Mouse (Mus musculus) right cerebral cortex, postnatal 14 days (tissue): ENCODE data around the gene Lrrk1.
"Not testable (repeated sequence)": the region's sequence is repeated elsewhere in the genome, so short reads cannot be mapped to it uniquely, and the experiment has no call there.

ENCODE experiments used
- DNase-seq: peaks from one replicate; pipeline ENCODE4 v3.0.0; 2022

Lrrk1 gene

DNA sequence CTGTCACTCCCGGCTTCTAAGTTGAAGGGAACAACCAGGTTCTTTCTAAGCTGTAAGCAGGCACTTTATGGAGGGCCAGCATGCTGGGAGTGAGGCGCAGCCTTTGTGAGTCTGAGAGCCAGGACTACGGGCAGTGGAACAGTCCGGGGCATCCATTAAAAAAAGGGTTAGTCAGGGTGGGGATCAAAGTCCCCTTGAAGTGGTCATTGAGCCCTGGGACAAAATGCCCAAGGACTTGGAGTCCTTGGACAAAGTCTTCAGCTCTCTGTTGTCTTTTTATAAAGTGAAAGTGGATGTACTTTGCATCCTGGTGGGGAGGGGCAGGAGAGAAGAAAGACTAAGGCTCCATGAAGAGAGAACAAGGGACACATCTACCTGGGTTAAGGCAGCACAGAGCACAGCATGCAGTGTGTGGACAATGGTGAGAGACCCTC is 168.3 kb downstream of the Lrrk1 start:
- no peak for DNase-seq

DNA sequence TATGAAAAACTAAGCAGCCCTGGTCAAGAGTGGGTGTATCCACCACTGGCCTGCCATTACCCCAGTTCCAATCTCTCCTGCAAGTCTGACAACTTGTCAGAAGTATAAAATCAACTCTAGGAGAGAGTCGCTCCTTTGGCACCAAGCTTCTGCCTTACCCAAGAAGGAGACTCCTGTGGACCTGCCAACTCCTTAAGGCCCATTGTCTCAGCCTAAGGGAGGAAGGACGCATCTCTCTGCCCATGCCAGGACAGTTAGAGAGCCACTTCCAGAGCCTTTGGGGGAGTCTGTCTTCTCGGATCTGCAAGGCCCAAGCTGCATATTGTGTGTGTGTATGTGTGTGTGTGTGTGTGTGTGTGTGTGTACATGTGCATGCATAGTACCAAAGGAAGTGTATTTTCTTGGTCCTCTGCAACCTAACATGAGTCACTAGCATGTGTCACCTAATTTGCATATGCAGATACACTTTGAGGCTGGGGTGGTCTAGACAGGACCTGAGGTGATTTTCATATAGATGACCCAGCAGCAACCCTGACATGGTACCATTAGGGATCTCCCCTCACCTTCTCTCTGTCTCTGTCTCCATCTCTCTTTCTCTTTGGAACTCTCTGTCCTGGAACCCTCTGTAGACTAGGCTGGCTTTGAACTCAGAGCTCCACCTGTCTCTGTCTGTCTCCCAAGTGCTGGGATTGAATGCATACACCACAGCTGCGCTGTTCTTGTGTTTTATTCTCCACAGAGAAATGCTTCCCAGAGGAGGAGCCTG is 168.9 kb downstream of the Lrrk1 start:
- DNase-seq = no peak

GRCm38 (mm10) chr7:66218193-66219014 is 169.7 kb downstream of the Lrrk1 start:
- DNase-seq = no peak

DNA sequence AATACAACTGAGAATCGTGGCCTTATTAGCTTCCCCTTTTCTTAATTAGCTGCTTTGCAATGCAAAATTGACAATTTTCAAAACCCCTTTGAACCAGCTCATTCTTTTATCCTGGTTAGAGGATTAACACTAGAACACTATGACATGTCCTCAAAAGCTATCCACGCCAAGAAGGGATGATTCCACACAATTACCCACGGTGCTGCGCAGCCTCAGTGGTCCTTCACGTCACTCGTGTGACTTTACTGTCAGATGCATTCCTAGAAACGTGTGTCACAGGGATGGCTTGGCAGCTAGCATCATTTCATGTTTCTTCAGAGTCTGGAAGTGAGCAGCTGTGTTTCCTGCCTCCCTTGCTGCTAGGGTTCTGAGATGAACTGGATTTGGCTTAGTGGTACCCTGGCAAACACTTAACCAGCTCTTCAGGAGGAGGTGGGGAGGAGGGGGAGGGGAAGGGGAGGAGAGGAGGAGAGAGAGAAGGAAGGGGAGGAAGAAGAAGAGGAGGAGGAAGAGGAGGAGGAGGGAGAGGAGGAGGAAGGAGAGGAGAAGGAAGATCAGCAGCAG is 170.5 kb downstream of the Lrrk1 start:
- DNase-seq = no peak

GRCm38 (mm10) chr7:66217011-66217410 is 171.1 kb downstream of the Lrrk1 start:
- DNase-seq = no peak

GRCm38 (mm10) chr7:66215911-66216310 is 172.2 kb downstream of the Lrrk1 start:
- DNase-seq = no peak

- DNase-seq = no peak
These were observed 173.7 kb downstream of the Lrrk1 start for GRCm38 (mm10) chr7:66214477-66214876.

DNA sequence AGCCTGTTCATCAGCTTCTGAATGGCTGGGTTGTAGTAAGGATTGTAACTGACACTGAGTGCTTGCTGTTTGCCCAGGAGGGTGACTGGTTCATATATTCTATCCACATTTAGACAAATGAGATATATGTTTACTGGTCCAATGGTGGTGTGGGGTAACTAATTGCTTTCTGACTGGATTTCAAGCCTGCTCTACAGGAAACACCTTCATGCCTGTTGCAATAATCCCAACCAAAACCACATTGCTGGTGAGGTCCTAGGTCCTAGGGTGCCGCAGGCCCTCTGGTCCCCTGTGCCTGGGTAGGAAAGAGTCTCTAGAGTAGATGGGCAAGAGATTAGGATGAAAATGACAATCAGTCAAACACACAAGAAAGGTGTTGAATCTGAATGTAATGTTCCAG is 175.3 kb downstream of the Lrrk1 start:
- DNase-seq = no peak

DNA sequence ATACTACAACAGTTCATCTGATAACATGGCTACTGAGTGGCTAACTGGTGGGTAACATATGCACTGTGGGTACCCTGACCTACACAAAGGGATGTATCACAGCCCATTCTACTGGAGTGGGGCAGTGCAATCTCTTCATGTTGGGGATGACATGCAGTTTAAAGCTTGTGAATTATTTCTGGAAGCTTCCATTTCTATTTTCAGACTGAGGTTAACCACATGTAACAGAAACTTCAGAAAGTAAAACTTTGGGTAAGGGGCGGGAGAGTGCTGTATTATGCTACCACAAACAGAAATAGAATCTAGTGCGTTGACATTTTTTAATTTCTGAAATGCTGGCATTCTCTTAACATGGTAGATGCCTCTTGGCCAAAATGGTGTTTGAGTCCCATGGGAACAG is 178.2 kb downstream of the Lrrk1 start:
- no peak for DNase-seq

DNA sequence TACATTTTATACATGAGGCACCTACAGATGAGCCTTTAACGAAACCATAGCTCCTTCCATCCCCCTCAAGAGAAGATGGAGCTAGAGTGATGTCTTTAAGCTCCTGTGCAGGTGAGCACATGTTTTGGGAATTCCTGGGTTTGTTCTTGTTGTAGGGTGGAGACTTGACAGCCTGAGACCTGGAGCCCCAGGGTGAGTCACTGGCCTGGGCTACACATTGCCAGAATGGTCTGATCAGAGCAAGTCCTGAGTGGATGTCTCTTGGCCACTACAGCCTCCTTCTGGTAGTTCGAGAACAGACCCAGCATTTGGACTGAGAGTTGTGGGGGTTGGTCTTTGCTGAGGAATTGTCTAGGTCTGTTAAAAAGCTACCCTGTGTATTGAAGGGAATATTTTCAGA is 186.5 kb downstream of the Lrrk1 start:
- DNase-seq = no peak

- no peak for DNase-seq
These were observed 187.2 kb downstream of the Lrrk1 start for GRCm38 (mm10) chr7:66200791-66201450.

- DNase-seq = no peak
These were observed 187.8 kb downstream of the Lrrk1 start for GRCm38 (mm10) chr7:66200383-66200782.

DNA sequence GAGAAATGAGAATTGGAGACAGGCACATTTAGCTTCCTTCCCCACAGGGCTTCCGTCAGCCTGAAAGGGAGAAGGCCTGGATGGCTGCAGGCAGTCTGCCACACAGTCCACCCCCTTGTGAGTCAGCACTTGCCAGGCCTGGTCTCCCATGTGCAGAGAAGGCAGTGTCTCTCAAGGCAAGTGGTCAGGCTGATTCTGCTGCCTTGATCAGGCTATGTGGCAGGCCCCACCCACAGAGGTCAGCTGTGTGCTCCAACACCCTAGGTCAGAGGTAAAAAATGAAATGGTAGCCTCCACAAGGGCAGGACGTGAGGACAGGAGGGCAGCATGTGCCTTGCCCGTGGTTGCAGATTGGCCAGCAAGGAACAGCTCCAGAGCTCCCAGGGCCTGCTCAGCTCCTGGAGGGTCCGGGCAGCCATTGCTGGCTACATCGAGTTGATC is 188.7 kb downstream of the Lrrk1 start:
- peak; percentile 50 for DNase-seq

DNA sequence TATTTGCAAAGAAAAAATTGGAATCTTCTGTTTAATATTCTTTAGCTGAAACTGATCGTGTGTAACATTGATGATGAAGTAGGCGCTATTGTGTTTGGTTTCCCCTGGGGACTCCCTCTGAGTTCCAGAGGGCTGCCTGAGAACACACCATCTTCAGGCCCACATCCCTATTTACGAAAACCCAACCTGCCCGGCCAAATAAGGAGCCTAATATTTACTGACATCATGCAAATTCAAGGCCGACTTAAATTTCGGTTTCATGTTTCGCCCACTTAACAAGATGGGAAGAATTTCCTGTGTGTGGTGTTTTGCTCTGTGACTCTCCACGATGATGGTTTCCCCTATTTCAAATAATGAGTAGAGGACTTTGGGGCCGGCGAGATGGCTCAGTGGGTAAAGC is 189.7 kb downstream of the Lrrk1 start:
- DNase-seq = no peak

GRCm38 (mm10) chr7:66196609-66197445 is 191.3 kb downstream of the Lrrk1 start:
- peak; percentile 33 for DNase-seq

DNA sequence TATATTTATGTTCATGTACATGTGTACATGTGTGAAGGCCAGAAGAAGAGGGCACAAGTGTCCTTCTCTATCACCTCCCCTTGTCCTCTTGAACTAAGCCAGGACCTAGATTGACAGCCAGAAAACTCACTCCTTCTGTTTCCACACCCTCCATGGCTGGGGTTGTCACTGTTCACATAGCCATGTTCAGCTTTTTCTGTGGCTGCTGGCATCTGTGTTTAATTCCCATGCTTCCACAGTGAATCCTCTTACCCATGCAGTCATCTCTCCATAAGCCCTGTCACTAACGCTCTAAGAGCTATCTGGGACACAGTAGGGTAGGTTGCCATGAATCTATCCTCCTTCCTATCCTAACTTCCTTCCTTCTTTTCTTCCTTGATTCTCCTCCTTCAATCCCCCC is 192.3 kb downstream of the Lrrk1 start:
- no peak for DNase-seq

DNA sequence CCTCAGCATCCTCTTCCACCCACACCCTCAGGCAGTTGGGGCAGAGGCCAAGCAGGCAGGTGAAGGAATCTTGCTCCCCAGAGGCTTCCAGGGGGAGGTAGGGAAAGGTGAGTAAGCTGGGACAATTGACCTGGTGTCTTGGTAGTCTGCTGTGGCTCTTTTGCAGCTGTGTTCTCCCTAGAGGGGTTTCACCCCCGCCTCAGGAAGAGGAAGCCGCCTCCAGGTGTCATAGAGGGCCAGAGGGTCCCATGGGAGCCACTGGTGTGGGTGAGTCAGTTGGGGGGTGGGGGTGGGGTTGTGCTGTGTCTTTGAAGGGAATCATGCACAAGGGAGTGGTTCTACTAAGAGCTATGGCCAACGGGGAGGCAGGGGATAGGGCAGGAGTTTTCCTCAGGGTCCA is 193.6 kb downstream of the Lrrk1 start:
- DNase-seq = no peak

GRCm38 (mm10) chr7:66190385-66190784 is 197.8 kb downstream of the Lrrk1 start:
- not testable (repeated sequence) for DNase-seq

DNA sequence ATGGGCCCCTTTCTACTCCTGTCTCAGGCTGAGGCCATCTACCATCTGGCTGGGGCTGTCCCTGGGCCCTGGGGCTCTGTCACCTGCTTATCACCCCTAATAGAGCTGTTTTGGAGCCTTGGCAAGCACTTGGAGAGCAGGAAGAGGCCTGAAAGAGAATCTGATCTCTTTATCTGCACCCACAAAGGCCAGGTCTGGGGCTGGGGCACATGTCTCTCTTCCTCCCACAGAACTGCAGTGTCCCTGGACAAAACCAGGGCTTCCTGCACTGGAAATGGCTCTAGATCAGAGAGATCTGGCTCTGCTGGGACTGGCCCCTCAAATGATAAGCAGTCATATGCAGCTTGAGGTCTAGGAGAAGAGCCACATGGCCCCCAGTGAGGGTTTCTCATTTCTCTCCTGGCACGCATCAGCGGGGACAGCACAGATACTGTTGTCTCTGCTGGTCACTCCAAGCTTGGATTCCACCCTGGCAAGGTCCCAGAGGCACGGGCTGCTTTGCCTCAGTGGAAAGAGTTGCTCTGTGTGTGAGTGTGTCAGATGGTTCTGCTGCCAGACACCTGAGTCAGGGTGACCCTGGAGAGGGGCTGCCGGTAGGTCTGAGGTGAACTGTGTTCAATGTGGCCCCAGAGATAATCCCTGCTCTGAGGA is 200.4 kb downstream of the Lrrk1 start:
- DNase-seq = no peak

GRCm38 (mm10) chr7:66185370-66185769 is 202.8 kb downstream of the Lrrk1 start:
- no peak for DNase-seq

- no peak for DNase-seq
These were observed 204.1 kb downstream of the Lrrk1 start for GRCm38 (mm10) chr7:66184026-66184425.

DNA sequence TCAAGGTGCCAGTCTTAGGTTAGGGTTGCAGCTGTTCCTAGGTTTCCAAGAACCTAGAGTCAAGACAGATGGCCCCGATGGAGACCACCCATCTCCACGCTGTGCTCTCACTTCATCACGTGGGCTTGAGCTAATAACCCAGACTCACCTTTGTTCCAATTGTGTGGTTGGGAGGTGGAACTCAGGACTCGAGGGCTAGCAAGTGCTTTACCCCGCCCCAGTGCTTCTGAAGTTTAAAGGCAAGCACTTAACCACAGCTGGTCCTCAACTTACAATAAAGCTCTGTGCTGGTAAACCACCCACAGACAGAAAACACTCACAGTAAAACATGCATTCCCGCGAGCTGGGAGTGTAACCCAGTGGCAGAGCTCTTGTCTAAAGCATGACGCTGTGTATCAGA is 204.7 kb downstream of the Lrrk1 start:
- DNase-seq = no peak
